Mouse (Mus musculus) MEL (cell line): Measurements from ENCODE around the gene Tspan32. TPM values are rescaled to one million over a fixed set of nuclear protein-coding genes. Genes with fewer than 3 reads are reported as not detected.

ENCODE experiments used
- DNase-seq: peaks from one replicate; pipeline ENCODE4 v3.0.0; 2011; ENCODE audit warnings: low read depth, low spot score
- H3K27ac ChIP-seq: 2 replicates; pipeline ENCODE4 v1.5.1; 2012; ENCODE audit warnings: low read depth, mild to moderate bottlenecking, control low read depth, low read length, moderate library complexity; ENCODE audit not compliant: control insufficient read depth
- H3K27me3 ChIP-seq, 2 experiments: fragments of 150-350 bp in 1 of 2; sonication (generic) in 1 of 2; 2 replicates each; pipeline ENCODE4 v1.6.1; 2012; ENCODE audit warnings: low read length in 2 of 2, mild to moderate bottlenecking in 2 of 2, improper control_type of control experiment in 1 of 2, moderate library complexity in 1 of 2; ENCODE audit not compliant: insufficient read depth in 2 of 2, control insufficient read depth in 1 of 2
- H3K36me3 ChIP-seq, 2 experiments: 2 replicates each; pipeline ENCODE4 v1.6.1; 2012 to 2014; ENCODE audit warnings: low read length in 2 of 2, improper control_type of control experiment in 1 of 2, inconsistent platforms in 1 of 2, mild to moderate bottlenecking in 1 of 2; ENCODE audit not compliant: insufficient read depth in 2 of 2, control insufficient read depth in 1 of 2
- H3K4me1 ChIP-seq, 2 experiments: fragments of 150-350 bp in 1 of 2; sonication (generic) in 1 of 2; 2 replicates each; pipeline ENCODE4 v1.6.1; 2012; ENCODE audit warnings: low read length in 2 of 2, improper control_type of control experiment in 1 of 2, mild to moderate bottlenecking in 1 of 2; ENCODE audit not compliant: insufficient read depth in 2 of 2, control insufficient read depth in 1 of 2
- H3K4me3 ChIP-seq, 2 experiments: fragments of 150-350 bp in 1 of 2; sonication (generic) in 1 of 2; 2 replicates each; pipeline ENCODE4 v1.5.1; 2012; ENCODE audit warnings: low read depth in 2 of 2, low read length in 2 of 2, mild to moderate bottlenecking in 2 of 2, moderate library complexity in 2 of 2, control low read depth in 1 of 2, improper control_type of control experiment in 1 of 2; ENCODE audit not compliant: control insufficient read depth in 1 of 2, insufficient read depth in 1 of 2
- H3K79me2 ChIP-seq: 2 replicates; pipeline ENCODE4 v1.6.1; 2012; ENCODE audit warnings: mild to moderate bottlenecking, low read length, moderate library complexity; ENCODE audit not compliant: control insufficient read depth, poor library complexity, insufficient read depth
- H3K9ac ChIP-seq: 2 replicates; pipeline ENCODE4 v1.6.1; 2012; ENCODE audit warnings: low read depth, mild to moderate bottlenecking, control low read depth, low read length, moderate library complexity; ENCODE audit not compliant: control insufficient read depth, poor library complexity, severe bottlenecking
- H3K9me3 ChIP-seq: fragments of 150-350 bp; sonication (generic); replicated peaks from 2 replicates; pipeline ENCODE4 v1.6.1; 2012; ENCODE audit warnings: mild to moderate bottlenecking, low read length, improper control_type of control experiment, moderate library complexity; ENCODE audit not compliant: insufficient read depth
- BHLHE40 ChIP-seq: IDR thresholded peaks from 2 replicates; pipeline ENCODE4 v1.6.1; 2012; ENCODE audit warnings: low read depth, mild to moderate bottlenecking, inconsistent platforms, low read length, improper control_type of control experiment, borderline replicate concordance
- CHD1 ChIP-seq: IDR thresholded peaks from 2 replicates; pipeline ENCODE4 v1.6.1; 2012; ENCODE audit warnings: low read depth, mild to moderate bottlenecking, inconsistent platforms, low read length, improper control_type of control experiment
- E2F4 ChIP-seq: IDR thresholded peaks from 2 replicates; pipeline ENCODE4 v1.6.1; 2011; ENCODE audit warnings: low read depth, low read length, improper control_type of control experiment, borderline replicate concordance
- ELF1 ChIP-seq: IDR thresholded peaks from 2 replicates; pipeline ENCODE4 v1.6.1; 2014; ENCODE audit warnings: low read depth, mild to moderate bottlenecking, inconsistent platforms, low read length, improper control_type of control experiment, moderate library complexity
- EP300 ChIP-seq, 2 experiments: IDR thresholded peaks; 2 replicates each; pipeline ENCODE4 v1.6.1; 2011; ENCODE audit warnings: improper control_type of control experiment in 2 of 2, low read length in 2 of 2, low read depth in 1 of 2, mild to moderate bottlenecking in 1 of 2
- ETS1 ChIP-seq: IDR thresholded peaks from 2 replicates; pipeline ENCODE4 v1.6.1; 2012; ENCODE audit warnings: low read depth, mild to moderate bottlenecking, inconsistent platforms, low read length, improper control_type of control experiment, moderate library complexity
- GABPA ChIP-seq: IDR thresholded peaks from 2 replicates; pipeline ENCODE4 v1.6.1; 2012; ENCODE audit warnings: low read depth, mild to moderate bottlenecking, inconsistent platforms, low read length, improper control_type of control experiment, moderate library complexity
- GATA1 ChIP-seq: IDR thresholded peaks from 2 replicates; pipeline ENCODE4 v1.6.1; 2011; ENCODE audit warnings: low read depth, low read length, improper control_type of control experiment
- JUND ChIP-seq: IDR thresholded peaks from 2 replicates; pipeline ENCODE4 v1.6.1; 2011; ENCODE audit warnings: low read depth, mild to moderate bottlenecking, improper control_type of control experiment, low read length
- MAX ChIP-seq: IDR thresholded peaks from 2 replicates; pipeline ENCODE4 v1.6.1; 2011; ENCODE audit warnings: low read length, improper control_type of control experiment
- MAZ ChIP-seq: IDR thresholded peaks from 2 replicates; pipeline ENCODE4 v1.6.1; 2012; ENCODE audit warnings: low read depth, mild to moderate bottlenecking, inconsistent platforms, low read length, improper control_type of control experiment
- MEF2A ChIP-seq: IDR thresholded peaks from 2 replicates; pipeline ENCODE4 v1.6.1; 2014; ENCODE audit warnings: low read depth, mild to moderate bottlenecking, inconsistent platforms, low read length, improper control_type of control experiment; ENCODE audit not compliant: poor library complexity, insufficient replicate concordance, severe bottlenecking; ENCODE audit errors: extremely low read depth
- NELFE ChIP-seq: IDR thresholded peaks from 2 replicates; pipeline ENCODE4 v1.6.1; 2011; ENCODE audit warnings: low read depth, low read length, improper control_type of control experiment
- POLR2A ChIP-seq, 2 experiments: IDR thresholded peaks; 2 replicates each; pipeline ENCODE4 v1.6.1; 2011 to 2012; ENCODE audit warnings: low read length in 2 of 2, mild to moderate bottlenecking in 2 of 2, control low read depth in 1 of 2, improper control_type of control experiment in 1 of 2, low read depth in 1 of 2, moderate library complexity in 1 of 2; ENCODE audit not compliant: control insufficient read depth in 1 of 2, insufficient read depth in 1 of 2, poor library complexity in 1 of 2
- POLR2AphosphoS2 ChIP-seq: IDR thresholded peaks from 2 replicates; pipeline ENCODE4 v1.6.1; 2011; ENCODE audit warnings: low read length, improper control_type of control experiment
- SIN3A ChIP-seq: IDR thresholded peaks from 2 replicates; pipeline ENCODE4 v1.6.1; 2012; ENCODE audit warnings: low read length, improper control_type of control experiment, inconsistent platforms
- SMC3 ChIP-seq: IDR thresholded peaks from 2 replicates; pipeline ENCODE4 v1.6.1; 2011; ENCODE audit warnings: low read depth, low read length, improper control_type of control experiment
- TAL1 ChIP-seq: IDR thresholded peaks from 2 replicates; pipeline ENCODE4 v1.6.1; 2012; ENCODE audit warnings: mild to moderate bottlenecking, inconsistent platforms, low read length, moderate library complexity, mixed read lengths
- TBP ChIP-seq: IDR thresholded peaks from 2 replicates; pipeline ENCODE4 v1.8.0; 2011; ENCODE audit warnings: low read depth, low read length, improper control_type of control experiment
- UBTF ChIP-seq: IDR thresholded peaks from 2 replicates; pipeline ENCODE4 v1.6.1; 2012; ENCODE audit warnings: low read depth, mild to moderate bottlenecking, inconsistent platforms, low read length, improper control_type of control experiment, moderate library complexity, borderline replicate concordance; ENCODE audit not compliant: insufficient read depth
- ZC3H11A ChIP-seq: IDR thresholded peaks from 2 replicates; pipeline ENCODE4 v1.6.1; 2012; ENCODE audit warnings: low read depth, mild to moderate bottlenecking, inconsistent platforms, low read length, improper control_type of control experiment
- ZMIZ1 ChIP-seq: IDR thresholded peaks from 2 replicates; pipeline ENCODE4 v1.6.1; 2012; ENCODE audit warnings: low read depth, mild to moderate bottlenecking, inconsistent platforms, low read length, improper control_type of control experiment, moderate library complexity
- ZNF384 ChIP-seq: IDR thresholded peaks from 2 replicates; pipeline ENCODE4 v1.6.1; 2012; ENCODE audit warnings: low read depth, mild to moderate bottlenecking, inconsistent platforms, low read length, improper control_type of control experiment
- polyA plus RNA-seq, 2 experiments: library from polyadenylated mRNA; stranded (reverse) in 1 of 2; unstranded in 1 of 2; fragments of >175 nt in 1 of 2; fragments of >200 nt in 1 of 2; gene quantifications; 2 replicates each; pipeline versions ENCODE4 v1.2.1 to v1.2.4; 2012; ENCODE audit warnings: low replicate concordance in 2 of 2, low read depth in 1 of 2; ENCODE audit not compliant: insufficient read length in 2 of 2, insufficient read depth in 1 of 2, missing spikeins in 1 of 2
- total RNA-seq: library from RNA; depleted of rRNA; stranded (reverse); fragments of 300-350 nt; gene quantifications from 2 replicates; pipeline ENCODE4 v1.2.3, GENCODE M21; 2012

Tspan32 gene
- total and polyA plus RNA-seq, 3 experiments: 53.5 to 212 (median 205) TPM

- peaks cover 45 to 68% of the 10 kb centered on the region in 2 experiments for H3K4me1 ChIP-seq
- DNase-seq: peak; percentile 46
- no peak overlapping the region for H3K4me3 ChIP-seq
- peak overlapping the region; percentile 45 for H3K27ac ChIP-seq
- H3K9me3 ChIP-seq: no peaks in the 10 kb centered on the region
- no peak for TF ChIP-seq TBP
- TF ChIP-seq TAL1: no peak
- TF ChIP-seq POLR2A (IDR thresholded peaks at IDR 0.05; ENCODE audit: control insufficient read depth in 1 of 2, insufficient read depth in 1 of 2, low read depth in 1 of 2, low read length in 2 of 2, poor library complexity in 1 of 2): 0 out of 4 replicates have a peak, but pooled peaks of 1 of the 2 experiments have one; percentile 17
- TF ChIP-seq MAX: no peak
- 0 out of 2 replicates have a peak, but pooled peaks have one; percentile 8 for TF ChIP-seq ELF1
- TF ChIP-seq EP300 (IDR thresholded peaks at IDR 0.05; ENCODE audit: low read depth in 1 of 2, low read length in 2 of 2): peak in 1 of 2 experiments; percentile 8; a peak in 1 of 4 replicates
- TF ChIP-seq, all 39 proteins: peak for 3
- Histone ChIP-seq H3K9ac (peak overlapping the region; percentile 31), H3K79me2 (peaks cover 26% of the 10 kb centered on the region), H3K36me3 (peaks cover 0 to 65% of the 10 kb centered on the region in 2 experiments; a peak in 2 of 4 replicates), H3K27me3 (no peaks in the 10 kb centered on the region)
Measured at GRCm38 (mm10) chr7:143055499-143056186, 50.8 kb downstream of the Tspan32 start.

GRCm38 (mm10) chr7:143057023-143057422 is 52.2 kb downstream of the Tspan32 start:
- H3K27ac ChIP-seq: peak overlapping the region; percentile 95
- DNase-seq: no peak
- no peaks in the 10 kb centered on the region for H3K27me3 ChIP-seq
- peak overlapping the region; percentile 36 for H3K9ac ChIP-seq
- no peak for TF ChIP-seq ZC3H11A
- TF ChIP-seq ETS1: 0 out of 2 replicates have a peak, but pooled peaks have one; percentile 10
- no peak for TF ChIP-seq E2F4
- no peak overlapping the region for H3K4me3 ChIP-seq
- peaks cover 26% of the 10 kb centered on the region for H3K79me2 ChIP-seq
- H3K4me1 ChIP-seq: peaks cover 38 to 63% of the 10 kb centered on the region in 2 experiments
- peaks cover 0 to 58% of the 10 kb centered on the region in 2 experiments; a peak in 2 of 4 replicates for H3K36me3 ChIP-seq
- H3K9me3 ChIP-seq: no peaks in the 10 kb centered on the region

- Histone ChIP-seq H3K79me2 (peaks cover 26% of the 10 kb centered on the region), H3K4me1 (peaks cover 38 to 63% of the 10 kb centered on the region in 2 experiments), H3K27ac (peak overlapping the region; percentile 95), H3K27me3 (no peaks in the 10 kb centered on the region), H3K36me3 (peaks cover 0 to 56% of the 10 kb centered on the region in 2 experiments; a peak in 2 of 4 replicates), H3K9me3 (no peaks in the 10 kb centered on the region), H3K4me3 (no peak overlapping the region), H3K9ac (peak overlapping the region; percentile 36)
- DNase-seq: peak; percentile 82
- TF ChIP-seq TBP (peak; percentile 51; the same call in 1 of the 2 replicates), NELFE (no peak), GABPA (no peak), UBTF (no peak), SIN3A (peak; percentile 92), EP300 (IDR thresholded peaks at IDR 0.05; ENCODE audit: low read depth in 1 of 2, low read length in 2 of 2) (peak; percentile 95 to 97), BHLHE40 (peak; percentile 63; the same call in 1 of the 2 replicates), MAZ (no peak; the same call in 1 of the 2 replicates), POLR2AphosphoS2 (0 out of 2 replicates have a peak, but pooled peaks have one; percentile 13), ZMIZ1 (no peak), ZNF384 (no peak), JUND (no peak), TAL1 (no peak; the same call in 1 of the 2 replicates), GATA1 (peak; percentile 100), SMC3 (no peak), MEF2A (0 out of 2 replicates have a peak, but pooled peaks have one; percentile 41), CHD1 (no peak)
Measured at GRCm38 (mm10) chr7:143057667-143058220, 52.9 kb downstream of the Tspan32 start.
